Mouse (Mus musculus) liver, embryonic 14.5 days (tissue): ENCODE results near the gene Lrfn5. TPM values are rescaled to one million over a fixed set of nuclear protein-coding genes. Genes with fewer than 3 reads are reported as not detected.

Experiments used
- ATAC-seq: fragments of 200-750 bp; cut with Nextera tagmentation; 2 replicates; pipeline ENCODE4 v1.8.0; 2017; ENCODE audit warnings: moderate number of reproducible peaks, mild to moderate bottlenecking, moderate library complexity; ENCODE audit not compliant: insufficient read depth
- DNase-seq, 3 experiments: peaks; one replicate each; pipeline ENCODE4 v3.0.0-alpha.2; 2012 to 2013; ENCODE audit warnings: low read depth in 3 of 3, low spot score in 3 of 3
- H3K27ac ChIP-seq: fragments of 300-500 bp; sonication (generic); 2 replicates; pipeline ENCODE4 v1.5.1; 2014; ENCODE audit warnings: moderate library complexity, mild to moderate bottlenecking, control low read depth, inconsistent platforms
- H3K27me3 ChIP-seq: fragments of 300-500 bp; sonication (generic); 2 replicates; pipeline ENCODE4 v1.6.1; 2014; ENCODE audit warnings: mild to moderate bottlenecking, low read length, moderate library complexity; ENCODE audit not compliant: control insufficient read depth, insufficient read depth
- H3K36me3 ChIP-seq: fragments of 300-500 bp; sonication (generic); replicated peaks from 2 replicates; pipeline ENCODE4 v1.6.1; 2014; ENCODE audit warnings: low read depth; ENCODE audit not compliant: control insufficient read depth, insufficient read depth
- H3K4me1 ChIP-seq, 2 experiments: fragments of 200-500 bp in 1 of 2; fragments of 300-500 bp in 1 of 2; sonication (generic) in 1 of 2; replicated peaks; 2 replicates each; pipeline ENCODE4 v1.6.1; 2012 to 2014; ENCODE audit warnings: antibody characterized with exemption in 1 of 2, inconsistent platforms in 1 of 2, low read length in 1 of 2; ENCODE audit not compliant: control insufficient read depth in 2 of 2, insufficient read depth in 2 of 2
- H3K4me2 ChIP-seq: fragments of 300-500 bp; sonication (generic); 2 replicates; pipeline ENCODE4 v1.6.1; 2014; ENCODE audit warnings: low read depth, mild to moderate bottlenecking, control low read depth, moderate library complexity
- H3K4me3 ChIP-seq, 2 experiments: fragments of 200-500 bp in 1 of 2; fragments of 300-500 bp in 1 of 2; sonication (generic) in 1 of 2; 2 replicates each; pipeline ENCODE4 v1.5.1; 2012 to 2014; ENCODE audit warnings: low read depth in 2 of 2, low read length in 2 of 2, mild to moderate bottlenecking in 2 of 2, control low read depth in 1 of 2, inconsistent platforms in 1 of 2, moderate library complexity in 1 of 2; ENCODE audit not compliant: insufficient read depth in 1 of 2
- H3K9ac ChIP-seq: fragments of 300-500 bp; sonication (generic); replicated peaks from 2 replicates; pipeline ENCODE4 v1.6.1; 2014; ENCODE audit warnings: mild to moderate bottlenecking, control low read depth, moderate library complexity
- H3K9me3 ChIP-seq: fragments of 300-500 bp; sonication (generic); 2 replicates; pipeline ENCODE4 v1.6.1; 2016; ENCODE audit warnings: low read length, mixed read lengths; ENCODE audit not compliant: control insufficient read depth
- CTCF ChIP-seq: IDR thresholded peaks from 2 replicates; pipeline ENCODE4 v1.5.1; 2016; ENCODE audit warnings: antibody characterized with exemption, low read depth, control low read depth
- EP300 ChIP-seq: IDR thresholded peaks from 2 replicates; pipeline ENCODE4 v1.6.1; 2016; ENCODE audit warnings: antibody characterized with exemption, low read depth
- WGBS: fragments of 180-500 bp; shearing (Covaris S2); extraction: QIAGEN DNeasy Blood & Tissue Kit; methylation state at CpG from one replicate; pipeline ENCODE4 v1.1.7; 2014; ENCODE audit not compliant: insufficient replicate concordance; 5-methylcytosine and 5-hydroxymethylcytosine counted together
- polyA plus RNA-seq, 2 experiments: library from polyadenylated mRNA; depleted of rRNA in 1 of 2; stranded (reverse) in 1 of 2; unstranded in 1 of 2; fragments of >200 nt; fragmentation: Nextera tagmentation in 1 of 2; extraction: Ambion mirVana in 1 of 2; gene quantifications; 2 replicates each; pipeline versions ENCODE4 v1.2.1 to v1.2.3; 2012 to 2014

The Lrfn5 gene
- polyA plus RNA-seq, 2 experiments: 0.03 to 0.09 TPM

GRCm38 (mm10) chr12:61526199-61526598, 3.2 kb downstream of the Lrfn5 start:
- no peak for TF ChIP-seq CTCF
- TF ChIP-seq EP300: no peak
- Histone ChIP-seq H3K4me1 (no peaks in the 10 kb centered on the region), H3K9me3 (no peaks in the 10 kb centered on the region), H3K36me3 (no peaks in the 10 kb centered on the region), H3K4me2 (no peak overlapping the region), H3K4me3 (no peak overlapping the region), H3K27me3 (peaks cover 26% of the 10 kb centered on the region), H3K27ac (no peak overlapping the region), H3K9ac (no peak overlapping the region)
- ATAC-seq (no peak), DNase-seq (no peak)
- 6% methylated on average over 9 of the region's 9 CpGs for WGBS

GRCm38 (mm10) chr12:61579949-61580348, 57.0 kb downstream of the Lrfn5 start:
- TF ChIP-seq EP300 (no peak), CTCF (no peak)
- DNase-seq: no peak
- no peak overlapping the region for H3K4me2 ChIP-seq
- no peak overlapping the region for H3K27ac ChIP-seq
- no peaks in the 10 kb centered on the region for H3K4me1 ChIP-seq
- no peaks in the 10 kb centered on the region for H3K27me3 ChIP-seq
- 47% methylated on average over 5 of the region's 5 CpGs for WGBS
- no peaks in the 10 kb centered on the region for H3K36me3 ChIP-seq
- H3K9ac ChIP-seq: no peak overlapping the region
- H3K4me3 ChIP-seq: no peak overlapping the region
- no peak for ATAC-seq
- H3K9me3 ChIP-seq: no peaks in the 10 kb centered on the region

GRCm38 (mm10) chr12:61600305-61600704, 77.4 kb downstream of the Lrfn5 start:
- DNase-seq (no peak), ATAC-seq (no peak)
- Histone ChIP-seq H3K27ac (no peak overlapping the region), H3K4me2 (no peak overlapping the region), H3K4me3 (no peak overlapping the region), H3K9me3 (no peaks in the 10 kb centered on the region), H3K4me1 (no peaks in the 10 kb centered on the region), H3K36me3 (no peaks in the 10 kb centered on the region), H3K9ac (no peak overlapping the region), H3K27me3 (no peaks in the 10 kb centered on the region)
- no peak for TF ChIP-seq EP300
- TF ChIP-seq CTCF: no peak

GRCm38 (mm10) chr12:61607871-61608270, 84.9 kb downstream of the Lrfn5 start:
- TF ChIP-seq EP300 (no peak), CTCF (no peak)
- Histone ChIP-seq H3K27ac (no peak overlapping the region), H3K27me3 (no peaks in the 10 kb centered on the region), H3K9me3 (no peaks in the 10 kb centered on the region), H3K4me3 (no peak overlapping the region), H3K9ac (no peak overlapping the region), H3K4me1 (no peaks in the 10 kb centered on the region), H3K4me2 (no peak overlapping the region), H3K36me3 (no peaks in the 10 kb centered on the region)
- no peak for DNase-seq
- WGBS: 60% methylated on average over 3 of the region's 3 CpGs
- no peak for ATAC-seq

- WGBS: 33% methylated on average over 1 of the region's 1 CpGs
- H3K4me2 ChIP-seq: no peak overlapping the region
- DNase-seq (no peak), ATAC-seq (no peak)
- H3K27me3 ChIP-seq: no peaks in the 10 kb centered on the region
- no peak overlapping the region for H3K27ac ChIP-seq
- H3K9ac ChIP-seq: no peak overlapping the region
- TF ChIP-seq CTCF (no peak), EP300 (no peak)
- no peaks in the 10 kb centered on the region for H3K36me3 ChIP-seq
- no peak overlapping the region for H3K4me3 ChIP-seq
- H3K9me3 ChIP-seq: no peaks in the 10 kb centered on the region
- H3K4me1 ChIP-seq: no peaks in the 10 kb centered on the region
These were observed 87.1 kb downstream of the Lrfn5 start for GRCm38 (mm10) chr12:61610081-61610480.

- H3K36me3 ChIP-seq: no peaks in the 10 kb centered on the region
- H3K27me3 ChIP-seq: no peaks in the 10 kb centered on the region
- no peaks in the 10 kb centered on the region for H3K9me3 ChIP-seq
- H3K9ac ChIP-seq: no peak overlapping the region
- H3K4me1 ChIP-seq: no peaks in the 10 kb centered on the region
- H3K4me3 ChIP-seq: no peak overlapping the region
- ATAC-seq (no peak), DNase-seq (no peak)
- H3K4me2 ChIP-seq: no peak overlapping the region
- TF ChIP-seq CTCF: no peak
- no peak for TF ChIP-seq EP300
- no peak overlapping the region for H3K27ac ChIP-seq
These were observed 101.6 kb downstream of the Lrfn5 start for GRCm38 (mm10) chr12:61624532-61624931.
